ENCODE assay signal across 8 mouse cellular contexts in genomic region chr1:133907949-133908658, GRCm38 (mm10). TPM values are rescaled to one million over a fixed set of nuclear protein-coding genes. Genes with fewer than 3 reads are reported as not detected.
DNase-seq lines count a peak whose midpoint lies in the region; ATAC-seq and TF ChIP-seq lines count a peak whose summit lies in the region.

Gene Optc, minus strand, starts transcription at chr1:133907999.

- H3K36me3 ChIP-seq in heart, embryonic 13.5 days = no peaks in the 10 kb centered on the region
- no peaks in the 10 kb centered on the region for H3K36me3 ChIP-seq in lung, postnatal 0 days (ENCODE audit: insufficient read depth, low read length)

- peaks cover 46% of the 10 kb centered on the region for H3K27me3 ChIP-seq in heart, embryonic 13.5 days (replicated peaks)
- no peaks in the 10 kb centered on the region for H3K27me3 ChIP-seq in lung, postnatal 0 days (replicated peaks; ENCODE audit: insufficient read depth, low read length)

- DNase-seq in urinary bladder, postnatal 25 days (ENCODE audit: low spot score) = peak; percentile 22
- DNase-seq in urinary bladder, adult 18-20 months (ENCODE audit: low spot score in 2 of 2) = no peak
- DNase-seq in cerebellum, postnatal 14 days = peak; percentile 80
- peak; percentile 77 for DNase-seq in layer of hippocampus, adult 9-11 months
- peak; percentile 76 for DNase-seq in lung, postnatal 0 days (ENCODE audit: low spot score)
- peak; percentile 71 for DNase-seq in right cerebral cortex, postnatal 25 days
- no peak for DNase-seq in ovary, postnatal 36 days (ENCODE audit: low spot score)

- 2% methylated on average over 30 of the region's 30 CpGs for WGBS in heart, embryonic 13.5 days
- 7% methylated on average over 23 of the region's 30 CpGs for WGBS in lung, postnatal 0 days

- H3K4me1 ChIP-seq in heart, embryonic 13.5 days = peaks cover 22% of the 10 kb centered on the region
- H3K4me1 ChIP-seq in lung, postnatal 0 days (ENCODE audit: insufficient read depth, low read depth, low read length) = peaks cover 9% of the 10 kb centered on the region; the same call in 1 of the 2 replicates

- peak within 1 kb of the TSS; percentile 68 for H3K27ac ChIP-seq in heart, embryonic 13.5 days (replicated peaks)
- peak within 1 kb of the TSS; percentile 63 for H3K27ac ChIP-seq in lung, postnatal 0 days (ENCODE audit: low read length)

- H3K4me2 ChIP-seq in heart, embryonic 13.5 days = peak within 1 kb of the TSS; percentile 98
- H3K4me2 ChIP-seq in lung, postnatal 0 days (replicated peaks; ENCODE audit: low read depth, low read length) = peak within 1 kb of the TSS; percentile 69

- no peak for TF ChIP-seq CTCF in lung, postnatal 0 days (IDR thresholded peaks at IDR 0.05)

- peak within 1 kb of the TSS; percentile 82 for H3K9ac ChIP-seq in heart, embryonic 13.5 days
- no peak within 1 kb of the TSS for H3K9ac ChIP-seq in lung, postnatal 0 days (replicated peaks; ENCODE audit: low read depth)

- H3K4me3 ChIP-seq in heart, embryonic 13.5 days = peak within 1 kb of the TSS; percentile 55
- peak within 1 kb of the TSS; percentile 31 for H3K4me3 ChIP-seq in lung, postnatal 0 days (ENCODE audit: low read depth, low read length)

- ATAC-seq in heart, embryonic 13.5 days (ENCODE audit: extremely low read depth, insufficient number of reproducible peaks, low FRiP score, low TSS enrichment) = 0 out of 2 replicates have a peak, but pooled peaks have one; percentile 39
- peak; percentile 70 for ATAC-seq in lung, postnatal 0 days

- no peak for TF ChIP-seq EP300 in lung, postnatal 0 days (IDR thresholded peaks at IDR 0.05)

- no peaks in the 10 kb centered on the region for H3K9me3 ChIP-seq in heart, embryonic 13.5 days
- H3K9me3 ChIP-seq in lung, postnatal 0 days (ENCODE audit: low read length) = no peaks in the 10 kb centered on the region

RNA-seq across cellular contexts. Expression of gene Optc, which starts in this region (rescaled TPM):
- polyA plus RNA-seq in heart, embryonic 13.5 days (2015; fragmentation: Nextera tagmentation; extraction: Ambion mirVana) = 0.32 and 0.41 TPM in 2 replicates
- 0.15 and 0.31 TPM in 2 replicates for polyA plus RNA-seq in lung, postnatal 0 days (2015; fragmentation: Nextera tagmentation; extraction: Ambion mirVana)

Comparison
In these comparisons a context has a peak if more than half of its experiments do, and no peak if none do; other contexts are left out.
1. DNase-seq: peak in urinary bladder, postnatal 25 days (single experiment), cerebellum, postnatal 14 days (2 of 2), layer of hippocampus, adult 9-11 months (single experiment) and right cerebral cortex, postnatal 25 days (single experiment); none in urinary bladder, adult 18-20 months (0 of 2) and ovary, postnatal 36 days (single experiment).
2. Peak in ATAC-seq, H3K4me3 ChIP-seq, H3K27ac ChIP-seq, H3K9ac ChIP-seq and H3K4me2 ChIP-seq in heart, embryonic 13.5 days; RNA of the gene not detected or under 1 TPM.
3. Peak in DNase-seq, ATAC-seq, H3K4me3 ChIP-seq, H3K27ac ChIP-seq and H3K4me2 ChIP-seq in lung, postnatal 0 days; RNA of the gene not detected or under 1 TPM.